Mouse (Mus musculus): ENCODE measurements around the gene Gm10073. TPM values are rescaled to one million over a fixed set of nuclear protein-coding genes. Genes with fewer than 3 reads are reported as not detected.

The Gm10073 gene
- polyA plus RNA-seq, 1 experiment from 2014 or later, result 6.1 TPM

DNA sequence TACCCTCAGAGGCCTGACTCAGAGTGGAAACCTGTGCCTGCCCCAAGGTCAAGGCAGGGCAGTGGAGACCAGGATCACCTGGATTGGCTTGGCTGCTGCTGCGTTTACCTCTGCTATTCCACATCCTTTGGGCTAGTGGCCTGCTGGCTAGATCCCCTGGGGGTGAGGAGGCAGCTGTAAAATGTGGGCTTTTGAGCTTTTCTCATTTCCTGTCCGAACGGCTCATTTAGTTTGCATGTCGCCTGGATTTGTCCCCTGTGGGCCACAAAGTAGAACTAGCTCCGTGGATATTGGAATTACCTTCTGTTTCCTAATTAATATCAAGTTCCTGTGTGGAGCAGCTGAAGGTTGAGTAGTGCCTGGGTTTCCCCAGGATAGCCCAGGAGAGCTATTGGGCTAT lies 34.1 kb downstream of the Gm10073 start:
- WGBS, result 39% methylated on average over 5 of the region's 5 CpGs
- H3K9me3 ChIP-seq, result no peaks in the 10 kb centered on the region
- H3K27ac ChIP-seq, result no peak overlapping the region
- no peak overlapping the region for H3K4me2 ChIP-seq
- no peak overlapping the region; the same call in 1 of the 2 replicates for H3K9ac ChIP-seq
- peaks cover 10% of the 10 kb centered on the region for H3K4me1 ChIP-seq (replicated peaks)
- no peaks in the 10 kb centered on the region for H3K27me3 ChIP-seq
- ATAC-seq (ENCODE audit: low FRiP score), result no peak
- H3K36me3 ChIP-seq, result no peaks in the 10 kb centered on the region
- no peak overlapping the region for H3K4me3 ChIP-seq

DNA sequence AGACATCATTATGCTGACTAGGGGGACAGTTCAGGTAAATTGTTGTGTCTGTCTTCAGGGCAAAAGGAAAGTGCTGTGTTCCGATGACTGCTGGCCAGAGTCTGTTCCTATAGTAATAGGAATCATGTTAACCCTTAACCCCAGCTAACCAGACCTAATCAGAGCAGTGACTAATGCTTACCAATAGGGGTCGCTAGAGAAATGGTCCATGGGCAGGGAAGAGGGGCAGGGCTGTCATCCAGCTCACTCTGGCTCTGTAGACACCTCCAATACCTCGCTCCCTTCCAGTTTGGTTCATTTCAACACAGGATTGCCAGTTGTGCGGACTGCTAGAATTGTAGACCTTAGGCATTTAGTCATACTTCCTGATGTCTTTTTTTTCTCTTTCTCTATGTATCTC lies 37.8 kb downstream of the Gm10073 start:
- H3K27ac ChIP-seq, result no peak overlapping the region
- ATAC-seq (ENCODE audit: low FRiP score), result no peak
- 72% methylated on average over 4 of the region's 4 CpGs for WGBS
- no peaks in the 10 kb centered on the region for H3K36me3 ChIP-seq
- no peak overlapping the region for H3K4me2 ChIP-seq
- no peaks in the 10 kb centered on the region for H3K9me3 ChIP-seq
- H3K4me1 ChIP-seq (replicated peaks), result peaks cover 10% of the 10 kb centered on the region
- H3K9ac ChIP-seq, result no peak overlapping the region
- H3K4me3 ChIP-seq, result no peak overlapping the region
- no peaks in the 10 kb centered on the region for H3K27me3 ChIP-seq

DNA sequence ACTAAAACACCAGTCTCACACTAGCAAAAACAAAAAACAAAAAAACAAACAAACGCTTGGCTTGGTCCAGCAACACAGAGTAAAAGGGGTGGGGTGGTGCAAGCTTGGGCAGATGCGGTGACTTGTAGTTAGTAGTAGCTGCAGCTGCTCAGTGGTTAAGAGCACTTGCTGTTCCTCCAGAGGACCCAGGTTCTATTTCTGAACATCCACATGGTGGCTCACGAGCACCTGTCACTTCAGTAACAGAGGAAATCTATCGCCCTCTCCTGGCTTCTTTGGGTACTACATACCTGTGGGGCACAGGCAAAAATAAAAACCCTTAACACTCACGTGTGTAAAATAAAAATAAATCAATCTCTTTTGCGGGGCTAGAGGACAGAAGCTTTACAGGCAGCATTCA lies 38.8 kb downstream of the Gm10073 start:
- H3K9me3 ChIP-seq, result no peaks in the 10 kb centered on the region
- H3K9ac ChIP-seq, result no peak overlapping the region
- H3K27ac ChIP-seq, result no peak overlapping the region
- 36% methylated on average over 6 of the region's 6 CpGs for WGBS
- no peaks in the 10 kb centered on the region for H3K27me3 ChIP-seq
- no peak for ATAC-seq (ENCODE audit: low FRiP score)
- H3K36me3 ChIP-seq, result no peaks in the 10 kb centered on the region
- peaks cover 9% of the 10 kb centered on the region for H3K4me1 ChIP-seq (replicated peaks)
- no peak overlapping the region for H3K4me2 ChIP-seq
- H3K4me3 ChIP-seq, result no peak overlapping the region

DNA sequence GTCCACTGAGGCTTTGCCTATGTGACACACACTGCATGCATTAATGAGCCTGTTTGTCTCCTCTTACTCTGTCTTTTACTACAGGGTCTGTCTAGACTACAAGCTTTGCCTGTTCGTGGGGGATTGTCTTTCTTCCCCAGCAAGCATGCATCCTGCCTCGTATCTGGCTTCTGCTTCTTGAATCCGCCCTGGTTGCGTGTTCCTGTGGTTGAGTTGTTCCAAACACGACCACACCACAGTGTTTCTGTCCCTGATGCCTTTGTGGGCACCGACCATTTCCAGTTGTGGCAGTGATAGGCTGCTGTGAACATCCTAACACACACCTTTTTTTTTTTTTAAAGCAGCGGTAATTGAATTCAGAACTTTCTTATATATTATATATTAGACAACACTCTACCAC lies 39.6 kb downstream of the Gm10073 start:
- Histone ChIP-seq H3K9ac (no peak overlapping the region), H3K4me3 (no peak overlapping the region), H3K4me2 (no peak overlapping the region), H3K4me1 (replicated peaks) (peaks cover 1% of the 10 kb centered on the region; the same call in 1 of the 2 replicates), H3K27ac (no peak overlapping the region), H3K27me3 (no peaks in the 10 kb centered on the region), H3K9me3 (no peaks in the 10 kb centered on the region), H3K36me3 (no peaks in the 10 kb centered on the region)
- 86% methylated on average over 7 of the region's 7 CpGs for WGBS
- ATAC-seq (ENCODE audit: low FRiP score), result no peak

DNA sequence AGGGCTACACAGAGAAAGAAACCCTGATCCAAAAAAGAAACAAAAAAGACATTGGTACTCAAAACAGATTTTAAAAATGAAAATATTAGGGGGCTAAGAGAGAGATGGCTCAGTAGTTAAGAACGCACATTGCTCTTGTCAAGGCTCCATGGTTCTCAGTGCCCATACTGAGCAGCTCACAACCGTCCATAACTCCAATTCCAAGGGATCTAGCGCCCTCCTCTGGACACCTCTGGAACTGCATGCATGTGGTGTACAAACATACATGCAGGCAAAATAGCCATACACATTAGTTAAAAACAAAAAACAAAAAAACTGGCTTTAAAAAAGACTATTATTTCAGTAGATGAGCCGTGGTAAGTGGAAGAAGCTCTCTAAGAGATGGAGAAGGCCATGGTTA lies 42.7 kb downstream of the Gm10073 start:
- H3K9me3 ChIP-seq, result no peaks in the 10 kb centered on the region
- no peak overlapping the region for H3K27ac ChIP-seq
- no peaks in the 10 kb centered on the region for H3K4me1 ChIP-seq (replicated peaks)
- no peak for ATAC-seq (ENCODE audit: low FRiP score)
- H3K4me2 ChIP-seq, result no peak overlapping the region
- no peaks in the 10 kb centered on the region for H3K36me3 ChIP-seq
- no peak overlapping the region for H3K9ac ChIP-seq
- H3K4me3 ChIP-seq, result no peak overlapping the region
- H3K27me3 ChIP-seq, result no peaks in the 10 kb centered on the region
- WGBS, result 74% methylated on average over 4 of the region's 4 CpGs

DNA sequence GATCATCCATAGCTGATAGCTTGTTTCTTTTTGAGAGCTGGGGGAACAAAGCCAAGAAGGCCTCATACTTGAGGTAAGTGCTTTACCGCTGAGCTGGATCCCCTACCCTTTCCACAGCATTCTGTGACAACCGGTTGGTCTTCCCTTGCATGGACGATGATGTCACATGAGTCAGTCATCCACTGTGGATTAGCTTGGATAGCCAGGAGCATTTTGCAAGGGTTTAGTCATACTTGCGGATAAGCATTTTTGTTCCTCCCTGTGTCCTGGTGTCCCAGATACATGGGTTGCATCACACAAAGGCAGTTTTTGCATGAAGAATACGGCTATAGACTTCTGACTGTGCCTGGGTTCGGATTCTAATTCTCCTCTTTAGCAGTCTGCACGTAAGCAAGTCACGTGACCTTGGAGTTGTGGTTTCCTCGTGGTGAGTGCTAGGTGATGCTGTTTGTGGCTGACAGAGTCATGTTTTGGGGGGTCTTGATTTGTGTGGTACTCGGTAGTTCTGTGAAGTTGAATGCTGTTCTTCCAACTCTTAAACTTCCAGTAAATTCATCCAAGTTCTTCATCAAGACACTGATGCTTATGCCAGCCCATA lies 43.3 kb downstream of the Gm10073 start:
- Histone ChIP-seq H3K27me3 (no peaks in the 10 kb centered on the region), H3K4me1 (replicated peaks) (no peaks in the 10 kb centered on the region), H3K4me3 (no peak overlapping the region), H3K27ac (no peak overlapping the region), H3K9ac (no peak overlapping the region), H3K9me3 (no peaks in the 10 kb centered on the region), H3K4me2 (no peak overlapping the region), H3K36me3 (no peaks in the 10 kb centered on the region)
- WGBS, result 94% methylated on average over 10 of the region's 10 CpGs
- no peak for ATAC-seq (ENCODE audit: low FRiP score)

DNA sequence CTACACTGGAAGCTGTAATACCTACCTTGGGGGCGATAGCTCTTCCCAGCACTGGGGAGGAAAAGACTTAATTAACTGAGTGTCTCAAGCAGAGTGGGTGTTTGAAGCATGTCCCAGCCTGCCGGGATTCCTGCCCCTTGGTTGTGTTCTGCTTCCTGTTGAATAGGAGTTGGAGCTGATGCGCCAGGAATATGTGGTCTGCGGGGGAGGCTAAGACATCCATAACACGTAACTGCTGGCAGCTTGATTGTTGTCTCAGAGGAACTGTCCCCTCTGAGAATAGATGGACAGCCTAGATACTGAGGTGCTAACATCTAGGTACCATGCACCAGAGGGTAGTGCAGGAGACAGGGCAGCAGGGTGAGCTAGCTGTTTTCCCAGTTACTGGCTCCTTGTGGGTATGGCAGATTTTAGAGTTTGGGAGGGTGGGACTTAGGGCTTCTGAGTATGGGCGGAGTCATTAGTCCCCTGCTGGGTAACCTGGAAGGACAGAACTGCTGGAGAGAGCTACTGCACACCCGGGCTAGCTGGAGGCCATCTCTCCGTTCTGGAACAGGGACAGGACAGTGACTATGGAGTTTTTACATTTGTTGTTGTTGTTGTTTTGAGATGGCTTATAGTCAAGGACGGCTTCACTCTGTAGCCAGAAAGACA lies 44.5 kb downstream of the Gm10073 start:
- Histone ChIP-seq H3K36me3 (no peaks in the 10 kb centered on the region), H3K4me1 (replicated peaks) (no peaks in the 10 kb centered on the region), H3K9me3 (no peaks in the 10 kb centered on the region), H3K4me2 (no peak overlapping the region), H3K9ac (no peak overlapping the region), H3K27me3 (no peaks in the 10 kb centered on the region), H3K27ac (no peak overlapping the region), H3K4me3 (no peak overlapping the region)
- 87% methylated on average over 9 of the region's 9 CpGs for WGBS
- ATAC-seq (ENCODE audit: low FRiP score), result no peak

DNA sequence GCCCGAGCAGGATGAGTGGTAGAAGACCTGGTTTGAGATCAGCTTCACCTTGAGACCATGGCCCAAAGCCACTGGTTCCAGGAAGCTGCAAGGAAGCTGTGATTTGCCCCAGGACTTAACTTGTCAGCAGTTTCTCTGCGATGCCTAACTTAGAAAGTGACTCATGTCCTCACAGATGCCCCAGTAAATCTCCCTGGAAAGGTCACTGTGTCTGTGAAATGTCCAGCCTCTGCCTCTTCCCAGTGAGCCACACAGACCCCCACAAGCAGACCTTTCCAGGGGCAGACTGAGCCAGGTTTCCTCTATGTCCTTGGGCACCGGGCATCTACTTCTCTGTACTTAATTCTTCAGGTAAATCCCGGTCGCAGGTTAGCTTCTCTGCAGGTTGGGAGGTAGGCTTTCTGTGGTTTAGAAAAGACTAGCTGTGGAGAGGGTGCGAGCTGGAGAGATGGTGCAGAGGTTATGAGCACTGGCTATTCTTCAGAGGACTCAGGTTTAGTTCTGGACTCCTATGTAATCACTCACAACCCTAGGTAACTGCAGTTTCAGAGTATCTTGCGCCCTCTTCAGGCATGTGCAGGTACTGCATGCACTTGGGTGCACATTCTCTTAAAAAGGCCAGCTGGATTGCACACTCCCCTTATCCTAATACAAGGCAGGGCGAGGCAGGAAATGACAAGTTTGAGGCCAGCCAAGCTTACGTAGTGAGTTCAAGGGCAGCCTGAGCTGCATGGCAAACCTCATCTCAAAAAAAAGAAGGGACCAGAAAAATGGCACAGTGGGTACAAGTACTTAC lies 45.8 kb downstream of the Gm10073 start:
- Histone ChIP-seq H3K36me3 (no peaks in the 10 kb centered on the region), H3K27me3 (no peaks in the 10 kb centered on the region), H3K9ac (no peak overlapping the region), H3K9me3 (no peaks in the 10 kb centered on the region), H3K4me2 (no peak overlapping the region), H3K4me1 (replicated peaks) (no peaks in the 10 kb centered on the region), H3K27ac (no peak overlapping the region), H3K4me3 (no peak overlapping the region)
- 91% methylated on average over 9 of the region's 9 CpGs for WGBS
- no peak for ATAC-seq (ENCODE audit: low FRiP score)

DNA sequence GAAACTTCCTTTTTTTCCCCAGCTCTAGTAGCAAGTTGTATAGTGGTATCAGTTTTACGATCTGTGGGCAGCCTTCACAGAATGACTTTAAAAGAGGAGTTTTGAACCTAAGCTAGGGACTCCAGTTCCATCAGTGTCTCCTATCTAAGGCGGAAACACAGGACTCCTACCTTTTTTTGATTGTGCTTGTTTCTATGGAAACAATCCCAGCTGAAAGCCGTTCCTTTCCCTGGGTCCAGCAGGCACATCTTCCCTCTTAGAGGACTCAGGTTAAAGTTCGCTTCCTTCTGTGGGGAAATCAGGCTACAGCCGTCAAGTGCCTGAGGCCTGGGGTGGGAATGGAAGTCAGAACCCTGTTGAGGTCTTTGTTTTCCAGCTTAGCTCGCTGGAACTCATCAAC lies 46.5 kb downstream of the Gm10073 start:
- Histone ChIP-seq H3K9me3 (no peaks in the 10 kb centered on the region), H3K4me2 (no peak overlapping the region), H3K4me1 (replicated peaks) (no peaks in the 10 kb centered on the region), H3K4me3 (no peak overlapping the region), H3K27ac (no peak overlapping the region), H3K36me3 (no peaks in the 10 kb centered on the region), H3K9ac (no peak overlapping the region), H3K27me3 (no peaks in the 10 kb centered on the region)
- ATAC-seq (ENCODE audit: low FRiP score), result no peak
- WGBS, result 63% methylated on average over 6 of the region's 6 CpGs

Other genes starting within 250 kb of the Gm10073 start
- 47.7 and 49.2 TPM in 2 replicates for gene Smpd3, start 235.5 kb downstream of the Gm10073 start, polyA plus RNA-seq (2015; fragmentation: Nextera tagmentation; extraction: Ambion mirVana)
- gene Zfp90, start 158.1 kb downstream of the Gm10073 start, polyA plus RNA-seq (2015; fragmentation: Nextera tagmentation; extraction: Ambion mirVana), result 42.3 and 45.0 TPM in 2 replicates
- not detected in 2 replicates for gene 6030452D12Rik, start 72.9 kb downstream of the Gm10073 start, polyA plus RNA-seq (2015; fragmentation: Nextera tagmentation; extraction: Ambion mirVana)
- gene Cdh3, start 62.6 kb downstream of the Gm10073 start, polyA plus RNA-seq (2015; fragmentation: Nextera tagmentation; extraction: Ambion mirVana), result 2.3 and 2.7 TPM in 2 replicates
- gene Cdh1, start 29.9 kb upstream of the Gm10073 start, polyA plus RNA-seq (2015; fragmentation: Nextera tagmentation; extraction: Ambion mirVana), result 1.7 and 2.3 TPM in 2 replicates
- gene Tango6, start 109.6 kb upstream of the Gm10073 start, polyA plus RNA-seq (2015; fragmentation: Nextera tagmentation; extraction: Ambion mirVana), result 6.6 and 7.2 TPM in 2 replicates